Mouse (Mus musculus) Patski (cell line): ENCODE measurements around the gene Zfp628. TPM values are rescaled to one million over a fixed set of nuclear protein-coding genes. Genes with fewer than 3 reads are reported as not detected.

ENCODE experiments used
- ATAC-seq: fragments of 100-300 bp; one replicate; pipeline ENCODE4 v1.8.0; 2021
- CTCF ChIA-PET: fragments of 350-600 bp; sonication (Branson Sonifier 250); formaldehyde crosslinking; loops from one replicate; lab custom pipeline; 2022; ENCODE audit warnings: inconsistent platforms; lab: Charles Lee
- POLR2A ChIA-PET: fragments of 350-600 bp; sonication (Branson Sonifier 250); formaldehyde crosslinking; loops from one replicate; lab custom pipeline; 2022; ENCODE audit warnings: antibody characterized with exemption, inconsistent platforms; lab: Charles Lee
- DNase-seq: peaks from one replicate; pipeline ENCODE4 v3.0.0-alpha.2; 2011; ENCODE audit warnings: low read depth, low spot score
- H3K27me3 ChIP-seq: fragments of 371-371 bp; one replicate; pipeline ENCODE4 v1.5.1; 2021
- CTCF ChIP-seq: fragments of 100-300 bp; IDR thresholded peaks from one replicate; pipeline ENCODE4 v1.5.1; 2021
- in situ Hi-C: fragments of 300-500 bp; cut with MboI; formaldehyde crosslinking; loops from 3 replicates; pipeline ENCODE4 v1.11.1; 2018; ENCODE audit warnings: low pct_unique_long_range_greater_than_20kb, mixed read lengths
- polyA plus RNA-seq: library from polyadenylated mRNA; unstranded; gene quantifications from one replicate; pipeline ENCODE4 v1.2.3, GENCODE M21; 2021

The Zfp628 gene
- polyA plus RNA-seq, 1 experiment from 2014 or later, result 8.1 TPM

GRCm38 (mm10) chr7:4936832-4937231 is 21.8 kb downstream of the Zfp628 start:
- no peaks in the 10 kb centered on the region for H3K27me3 ChIP-seq
- in situ Hi-C loops, result no loop called here
- no peak for TF ChIP-seq CTCF
- ATAC-seq (no peak), DNase-seq (no peak)
- CTCF ChIA-PET, result interaction anchor here (1.4 to 1.6 kb wide), 2 partner anchors 28 to 140 kb away, joined by 3 to 6 read pairs; partner anchors contain the start of gene Sbk2
- POLR2A ChIA-PET, result no interaction called here

GRCm38 (mm10) chr7:4937392-4937791 is 22.4 kb downstream of the Zfp628 start:
- DNase-seq (no peak), ATAC-seq (no peak)
- TF ChIP-seq CTCF, result no peak
- H3K27me3 ChIP-seq, result no peaks in the 10 kb centered on the region
- ChIA-PET POLR2A (no interaction called here), CTCF (interaction anchor here (1.6 kb wide), 1 partner anchor 27 kb away, joined by 6 read pairs; the partner anchor contains the start of gene Sbk2)
- in situ Hi-C loops, result no loop called here

- DNase-seq (no peak), ATAC-seq (no peak)
- no peaks in the 10 kb centered on the region for H3K27me3 ChIP-seq
- peak; percentile 93 for TF ChIP-seq CTCF
- ChIA-PET CTCF (interaction anchor here (0.8 to 2.5 kb wide), 9 partner anchors 23 to 122 kb away, joined by 3 to 12 read pairs (median 5); partner anchors contain the start of genes Sbk2 and Zfp628), POLR2A (interaction anchor here (1.0 kb wide), 1 partner anchor 127 kb away, joined by 4 read pairs; no protein-coding TSS in a partner anchor)
- in situ Hi-C loops, result no loop called here
Measured at GRCm38 (mm10) chr7:4938456-4938855, 23.4 kb downstream of the Zfp628 start.

- H3K27me3 ChIP-seq, result no peaks in the 10 kb centered on the region
- ATAC-seq, result no peak
- CTCF ChIA-PET, result interaction anchor here (0.7 to 3.3 kb wide), 20 partner anchors 8 to 380 kb away, joined by 3 to 12 read pairs (median 4); partner anchors contain the start of genes Nat14, Sbk2, Ssc5d and Ube2s
- peak; percentile 95 for TF ChIP-seq CTCF
- DNase-seq, result no peak
- in situ Hi-C loops, result loop anchor here (5.0 to 10.0 kb wide), 2 partner anchors 107 to 375 kb away; no protein-coding TSS in a partner anchor
- POLR2A ChIA-PET, result no interaction called here
Measured at GRCm38 (mm10) chr7:4940068-4940479, 25.1 kb downstream of the Zfp628 start.

- ATAC-seq, result no peak
- DNase-seq, result no peak
- ChIA-PET CTCF (interaction anchor here (1.8 to 3.3 kb wide), 2 partner anchors 21 to 108 kb away, joined by 4 to 11 read pairs; partner anchors contain the start of genes Sbk2 and Zfp580), POLR2A (interaction anchor here (1.5 kb wide), 1 partner anchor 118 kb away, joined by 3 read pairs; no protein-coding TSS in a partner anchor)
- H3K27me3 ChIP-seq, result no peaks in the 10 kb centered on the region
- TF ChIP-seq CTCF, result no peak
- in situ Hi-C loops, result loop anchor here (5.0 to 10.0 kb wide), 2 partner anchors 105 to 378 kb away; no protein-coding TSS in a partner anchor
Measured at GRCm38 (mm10) chr7:4942673-4943072, 27.7 kb downstream of the Zfp628 start.

- ChIA-PET CTCF (interaction anchor here (0.6 to 1.6 kb wide), 4 partner anchors 15 to 117 kb away, joined by 3 to 6 read pairs (median 4); partner anchors contain the start of genes Fiz1, Sbk2 and Zfp524), POLR2A (interaction anchor here (0.5 to 1.5 kb wide), 2 partner anchors 54 to 118 kb away, joined by 3 read pairs; no protein-coding TSS in a partner anchor)
- in situ Hi-C loops, result loop anchor here (5.0 to 10.0 kb wide), 2 partner anchors 104 to 379 kb away; no protein-coding TSS in a partner anchor
- DNase-seq, result peak; percentile 61
- peak; percentile 96 for TF ChIP-seq CTCF
- peak; percentile 86 for ATAC-seq
- no peaks in the 10 kb centered on the region for H3K27me3 ChIP-seq
Measured at GRCm38 (mm10) chr7:4943223-4943815, 28.3 kb downstream of the Zfp628 start.

- in situ Hi-C loops, result loop anchor here (10.0 kb wide), 1 partner anchor 383 kb away; no protein-coding TSS in a partner anchor
- CTCF ChIA-PET, result interaction anchor here (0.7 kb wide), 1 partner anchor 16 kb away, joined by 3 read pairs; the partner anchor contains the start of gene Sbk2
- no peak for ATAC-seq
- POLR2A ChIA-PET, result no interaction called here
- H3K27me3 ChIP-seq, result no peaks in the 10 kb centered on the region
- TF ChIP-seq CTCF, result no peak
- DNase-seq, result no peak
Measured at GRCm38 (mm10) chr7:4947855-4948254, 32.8 kb downstream of the Zfp628 start.

GRCm38 (mm10) chr7:4948386-4948785 is 33.4 kb downstream of the Zfp628 start:
- no peak for TF ChIP-seq CTCF
- in situ Hi-C loops, result loop anchor here (10.0 kb wide), 1 partner anchor 384 kb away; no protein-coding TSS in a partner anchor
- POLR2A ChIA-PET, result no interaction called here

GRCm38 (mm10) chr7:4950561-4951342 is 35.7 kb downstream of the Zfp628 start:
- in situ Hi-C loops, result no loop called here
- TF ChIP-seq CTCF, result no peak
- DNase-seq (no peak), ATAC-seq (no peak)
- ChIA-PET POLR2A (no interaction called here), CTCF (interaction anchor here (1.0 kb wide), 1 partner anchor 26 kb away, joined by 3 read pairs; no protein-coding TSS in a partner anchor)
- H3K27me3 ChIP-seq, result no peaks in the 10 kb centered on the region

More at GRCm38 (mm10) chr7:4948386-4948785, 33.4 kb downstream of the Zfp628 start:
- CTCF ChIA-PET, result no interaction called here
- H3K27me3 ChIP-seq, result no peaks in the 10 kb centered on the region
- ATAC-seq (no peak), DNase-seq (no peak)
